Comparison of ENCODE assay signal across 31 mouse cellular contexts in genomic region chr16:18362948-18363347, GRCm38 (mm10). TPM values are rescaled to one million over a fixed set of nuclear protein-coding genes. Genes with fewer than 3 reads are reported as not detected.
DNase-seq lines count a peak whose midpoint lies in the region; ATAC-seq lines count a peak whose summit lies in the region.
"Had no signal": no experiment of that assay in that cellular context is flagged by ENCODE, and none has a peak within 500 bp of the region (broad histone marks: within the 10 kb centered on the region; RNA-seq: fewer than 3 reads in every experiment).

No protein-coding gene starts in this region.

- H3K4me3 ChIP-seq in megakaryocyte, embryonic 14.5 days (replicated peaks), result peak overlapping the region; percentile 31
- no peak overlapping the region for H3K4me3 ChIP-seq in kidney, embryonic 14.5 days (ENCODE audit: low read length)
- H3K4me3 ChIP-seq in heart, embryonic 11.5 days (ENCODE audit: low read depth, low read length), result no peak overlapping the region
- H3K4me3 ChIP-seq: embryonic facial prominence, embryonic 12.5 days; forebrain, embryonic 10.5 days; forebrain, embryonic 15.5 days; heart, embryonic 13.5 days; hindbrain, embryonic 10.5 days; intestine, embryonic 15.5 days; liver, embryonic 15.5 days; lung, embryonic 15.5 days; midbrain, embryonic 15.5 days had no signal

- H3K9me3 ChIP-seq in megakaryocyte, embryonic 14.5 days, result peaks cover 15% of the 10 kb centered on the region
- H3K9me3 ChIP-seq in kidney, embryonic 14.5 days (ENCODE audit: control insufficient read depth, low read length), result no peaks in the 10 kb centered on the region
- H3K9me3 ChIP-seq in heart, embryonic 11.5 days (replicated peaks; ENCODE audit: control insufficient read depth, low read length), result no peaks in the 10 kb centered on the region
- H3K9me3 ChIP-seq: embryonic facial prominence, embryonic 12.5 days; forebrain, embryonic 10.5 days; forebrain, embryonic 15.5 days; heart, embryonic 13.5 days; intestine, embryonic 15.5 days; liver, embryonic 15.5 days; lung, embryonic 15.5 days; midbrain, embryonic 15.5 days had no signal

- WGBS in kidney, embryonic 14.5 days, result 39% methylated on average over 8 of the region's 8 CpGs
- 70% methylated on average over 8 of the region's 8 CpGs for WGBS in heart, embryonic 11.5 days (ENCODE audit: insufficient replicate concordance)

- H3K36me3 ChIP-seq in megakaryocyte, embryonic 14.5 days (replicated peaks; ENCODE audit: low read length), result no peaks in the 10 kb centered on the region
- no peaks in the 10 kb centered on the region for H3K36me3 ChIP-seq in kidney, embryonic 14.5 days (ENCODE audit: control insufficient read depth, insufficient read depth, low read length)
- H3K36me3 ChIP-seq in heart, embryonic 11.5 days (ENCODE audit: control insufficient read depth, insufficient read depth, low read length), result no peaks in the 10 kb centered on the region
- H3K36me3 ChIP-seq: embryonic facial prominence, embryonic 12.5 days; heart, embryonic 13.5 days; intestine, embryonic 15.5 days; liver, embryonic 15.5 days; lung, embryonic 15.5 days; midbrain, embryonic 15.5 days had no signal

- no peaks in the 10 kb centered on the region for H3K4me1 ChIP-seq in megakaryocyte, embryonic 14.5 days
- no peaks in the 10 kb centered on the region for H3K4me1 ChIP-seq in kidney, embryonic 14.5 days (ENCODE audit: control insufficient read depth, insufficient read depth, low read length)
- H3K4me1 ChIP-seq in heart, embryonic 11.5 days (ENCODE audit: control insufficient read depth, insufficient read depth, low read length), result no peaks in the 10 kb centered on the region
- H3K4me1 ChIP-seq: embryonic facial prominence, embryonic 12.5 days; forebrain, embryonic 15.5 days; heart, embryonic 13.5 days; intestine, embryonic 15.5 days; liver, embryonic 15.5 days; lung, embryonic 15.5 days; midbrain, embryonic 15.5 days had no signal

- no peak overlapping the region for H3K4me2 ChIP-seq in kidney, embryonic 14.5 days (replicated peaks; ENCODE audit: low read depth, low read length)
- no peak overlapping the region for H3K4me2 ChIP-seq in heart, embryonic 11.5 days
- H3K4me2 ChIP-seq: embryonic facial prominence, embryonic 12.5 days; forebrain, embryonic 15.5 days; heart, embryonic 13.5 days; intestine, embryonic 15.5 days; liver, embryonic 15.5 days; lung, embryonic 15.5 days; midbrain, embryonic 15.5 days had no signal

- H3K27me3 ChIP-seq in megakaryocyte, embryonic 14.5 days (replicated peaks), result peaks cover 16% of the 10 kb centered on the region
- H3K27me3 ChIP-seq in kidney, embryonic 14.5 days (ENCODE audit: control insufficient read depth, insufficient read depth, low read length), result no peaks in the 10 kb centered on the region
- H3K27me3 ChIP-seq in heart, embryonic 11.5 days (ENCODE audit: control insufficient read depth, insufficient read depth, low read length), result no peaks in the 10 kb centered on the region
- H3K27me3 ChIP-seq: embryonic facial prominence, embryonic 12.5 days; forebrain, embryonic 15.5 days; heart, embryonic 13.5 days; intestine, embryonic 15.5 days; liver, embryonic 15.5 days; lung, embryonic 15.5 days; midbrain, embryonic 15.5 days had no signal

- no peak overlapping the region for H3K9ac ChIP-seq in kidney, embryonic 14.5 days (ENCODE audit: low read depth, low read length)
- no peak overlapping the region for H3K9ac ChIP-seq in heart, embryonic 11.5 days (ENCODE audit: low read depth, low read length)
- H3K9ac ChIP-seq: embryonic facial prominence, embryonic 12.5 days; forebrain, embryonic 15.5 days; heart, embryonic 13.5 days; intestine, embryonic 15.5 days; liver, embryonic 15.5 days; lung, embryonic 15.5 days; midbrain, embryonic 15.5 days had no signal

- H3K27ac ChIP-seq in kidney, embryonic 14.5 days (ENCODE audit: low read depth, low read length), result no peak overlapping the region
- no peak overlapping the region for H3K27ac ChIP-seq in heart, embryonic 11.5 days (ENCODE audit: low read depth, low read length)
- H3K27ac ChIP-seq: embryonic facial prominence, embryonic 12.5 days; forebrain, embryonic 10.5 days; forebrain, embryonic 15.5 days; heart, embryonic 13.5 days; hindbrain, embryonic 10.5 days; hindbrain, postnatal 0 days; intestine, embryonic 15.5 days; liver, embryonic 15.5 days; lung, embryonic 15.5 days; midbrain, embryonic 15.5 days; stomach, postnatal 0 days had no signal

- DNase-seq in kidney, postnatal 14 days, result peak; percentile 48
- no peak for DNase-seq in right cerebral cortex, adult 18-20 months
- DNase-seq in right cerebral cortex, postnatal 36 days (ENCODE audit: low spot score in 2 of 2), result no peak
- DNase-seq: adrenal gland, postnatal 14 days; cerebellum, adult 11 months; cerebellum, adult 9-10 months; embryo, embryonic 11 days; gastrocnemius, postnatal 36 days; heart, adult 18-20 months; heart, postnatal 10 days; layer of hippocampus, adult 9-11 months; lung, postnatal 36 days; right cerebral cortex, postnatal 4 days; thymus, adult 18-20 months; thymus, postnatal 25 days had no signal

- ATAC-seq in megakaryocyte, adult 5-6 weeks (ENCODE audit: poor library complexity, severe bottlenecking), result no peak
- peak; percentile 64; the same call in 1 of the 2 replicates for ATAC-seq in kidney, embryonic 14.5 days (ENCODE audit: low FRiP score, low TSS enrichment)
- ATAC-seq in heart, embryonic 11.5 days (replicated peaks; ENCODE audit: insufficient number of reproducible peaks, low FRiP score, low TSS enrichment), result no peak
- ATAC-seq: CD4-positive, CD25-positive, alpha-beta regulatory T cell, adult 4 months; forebrain, embryonic 15.5 days; hindbrain, postnatal 0 days; intestine, embryonic 15.5 days; midbrain, embryonic 15.5 days had no signal

RNA-seq across cellular contexts. Expression of gene Arvcf, which starts 15.0 kb away (rescaled TPM):
- 2.6 TPM in 1 of 2 replicates, not detected in the other for polyA plus RNA-seq in megakaryocyte, embryonic 14.5 days (2012; ENCODE audit: insufficient read depth, low replicate concordance)
- 0.38 and 0.68 TPM in 2 replicates for total RNA-seq in megakaryocyte, adult 5-6 weeks (2015)
- total RNA-seq in megakaryocyte, adult 5-6 weeks (2017), result 1.5 and 3.0 TPM in 2 replicates
- polyA plus RNA-seq in kidney, embryonic 14.5 days (2014; fragmentation: Nextera tagmentation; extraction: Ambion mirVana), result 16.3 and 27.0 TPM in 2 replicates
- 19.5 and 23.4 TPM in 2 replicates for polyA plus RNA-seq in heart, embryonic 11.5 days (2014; fragmentation: Nextera tagmentation; extraction: Ambion mirVana)

RNA-seq across cellular contexts. Expression of gene Tango2, which starts 15.0 kb away (rescaled TPM):
- polyA plus RNA-seq in megakaryocyte, embryonic 14.5 days (2012; ENCODE audit: insufficient read depth, low replicate concordance), result 17.3 and 33.0 TPM in 2 replicates
- 27.2 and 27.4 TPM in 2 replicates for total RNA-seq in megakaryocyte, adult 5-6 weeks (2015)
- 5.7 and 11.8 TPM in 2 replicates for total RNA-seq in megakaryocyte, adult 5-6 weeks (2017)
- 19.8 and 20.0 TPM in 2 replicates for polyA plus RNA-seq in kidney, embryonic 14.5 days (2014; fragmentation: Nextera tagmentation; extraction: Ambion mirVana)
- polyA plus RNA-seq in heart, embryonic 11.5 days (2014; fragmentation: Nextera tagmentation; extraction: Ambion mirVana), result 56.3 and 62.1 TPM in 2 replicates
